Mouse (Mus musculus) mouse embryonic stem cell (cell line): Measurements from ENCODE around the gene Ing5.
"Not testable (repeated sequence)": the region's sequence is repeated elsewhere in the genome, so short reads cannot be mapped to it uniquely, and the experiment has no call there.

ENCODE experiments used
- in situ Hi-C, 2 experiments: fragments of 300-500 bp; cut with MboI; formaldehyde crosslinking; loops; 1 replicate in 1 of 2; 3 replicates in 1 of 2; pipeline ENCODE4 v1.14.3; 2019 to 2020; ENCODE audit warnings: low sequenced_read_pairs in 2 of 2, low pct_unique_long_range_greater_than_20kb in 1 of 2, mixed read lengths in 1 of 2; ENCODE audit not compliant: unreplicated experiment in 1 of 2

The Ing5 gene

GRCm38 (mm10) chr1:93803556-93804507 is at the start of gene Ing5:
TSS of gene Ing5 (plus strand) at chr1:93803965.
- in situ Hi-C loops: no loop called here

GRCm38 (mm10) chr1:93754573-93755290 is 49.0 kb upstream of the Ing5 start, which contains the start of gene Thap4:
TSS of gene Thap4 (minus strand) at chr1:93754864.
- in situ Hi-C loops: no loop called here

GRCm38 (mm10) chr1:93755291-93755610 is 48.5 kb upstream of the Ing5 start:
- in situ Hi-C loops: no loop called here

- in situ Hi-C loops: no loop called here
These were observed 48.1 kb upstream of the Ing5 start for GRCm38 (mm10) chr1:93755618-93756017.

GRCm38 (mm10) chr1:93756154-93756553 is 47.6 kb upstream of the Ing5 start:
- in situ Hi-C loops: no loop called here

- in situ Hi-C loops: no loop called here
These were observed 43.7 kb upstream of the Ing5 start for GRCm38 (mm10) chr1:93760076-93760475.

GRCm38 (mm10) chr1:93763531-93763930 is 40.2 kb upstream of the Ing5 start:
- in situ Hi-C loops: not testable (repeated sequence)

- in situ Hi-C loops: no loop called here
These were observed 38.7 kb upstream of the Ing5 start for GRCm38 (mm10) chr1:93764871-93765591.

- in situ Hi-C loops: no loop called here
These were observed 36.2 kb upstream of the Ing5 start for GRCm38 (mm10) chr1:93767600-93767999.

GRCm38 (mm10) chr1:93769901-93770300 is 33.9 kb upstream of the Ing5 start:
- in situ Hi-C loops: no loop called here

GRCm38 (mm10) chr1:93776686-93777085 is 27.1 kb upstream of the Ing5 start:
- in situ Hi-C loops: no loop called here

GRCm38 (mm10) chr1:93786912-93787311 is 16.9 kb upstream of the Ing5 start:
- in situ Hi-C loops: no loop called here

GRCm38 (mm10) chr1:93794526-93794925 is 9.2 kb upstream of the Ing5 start:
- in situ Hi-C loops: no loop called here

- in situ Hi-C loops: no loop called here
These were observed 7.9 kb upstream of the Ing5 start for GRCm38 (mm10) chr1:93795886-93796285.

- in situ Hi-C loops: no loop called here
These were observed 2.9 kb upstream of the Ing5 start for GRCm38 (mm10) chr1:93800670-93801503.

GRCm38 (mm10) chr1:93801741-93802238 is 2.0 kb upstream of the Ing5 start, which contains the start of gene Dtymk:
TSS of gene Dtymk (minus strand) at chr1:93801934.
- in situ Hi-C loops: no loop called here

GRCm38 (mm10) chr1:93802771-93803170 is 994 bp upstream of the Ing5 start:
- in situ Hi-C loops: no loop called here

GRCm38 (mm10) chr1:93804818-93805217 is 1.1 kb downstream of the Ing5 start:
- in situ Hi-C loops: no loop called here
